Mouse (Mus musculus) hindbrain, embryonic 12.5 days (tissue): ENCODE results near the gene Pla2g16. TPM values are rescaled to one million over a fixed set of nuclear protein-coding genes. Genes with fewer than 3 reads are reported as not detected.

Source experiments
- ATAC-seq: fragments of 200-750 bp; cut with Nextera tagmentation; 2 replicates; pipeline ENCODE4 v1.8.0; 2017; ENCODE audit warnings: moderate TSS enrichment; ENCODE audit not compliant: low FRiP score
- H3K27ac ChIP-seq: fragments of 300-500 bp; sonication (generic); 2 replicates; pipeline ENCODE4 v1.5.1; 2016; ENCODE audit warnings: mild to moderate bottlenecking
- H3K27me3 ChIP-seq: fragments of 300-500 bp; sonication (generic); 2 replicates; pipeline ENCODE4 v1.6.1; 2016; ENCODE audit warnings: mild to moderate bottlenecking
- H3K36me3 ChIP-seq: fragments of 300-500 bp; sonication (generic); 2 replicates; pipeline ENCODE4 v1.6.1; 2016; ENCODE audit warnings: mild to moderate bottlenecking
- H3K4me1 ChIP-seq: fragments of 300-500 bp; sonication (generic); 2 replicates; pipeline ENCODE4 v1.6.1; 2016
- H3K4me2 ChIP-seq: fragments of 300-500 bp; sonication (generic); replicated peaks from 2 replicates; pipeline ENCODE4 v1.6.1; 2016; ENCODE audit warnings: mild to moderate bottlenecking
- H3K4me3 ChIP-seq: fragments of 300-500 bp; sonication (generic); 2 replicates; pipeline ENCODE4 v1.5.1; 2016; ENCODE audit warnings: mild to moderate bottlenecking
- H3K9ac ChIP-seq: fragments of 300-500 bp; sonication (generic); 2 replicates; pipeline ENCODE4 v1.6.1; 2016; ENCODE audit warnings: mild to moderate bottlenecking, moderate library complexity
- H3K9me3 ChIP-seq: fragments of 300-500 bp; sonication (generic); replicated peaks from 2 replicates; pipeline ENCODE4 v1.6.1; 2016; ENCODE audit warnings: mild to moderate bottlenecking
- WGBS: fragments of 180-500 bp; shearing (Covaris S2); methylation state at CpG from one replicate; pipeline ENCODE4 v1.1.7; 2016; 5-methylcytosine and 5-hydroxymethylcytosine counted together
- polyA plus RNA-seq: library from polyadenylated mRNA; unstranded; fragments of >200 nt; fragmentation: Nextera tagmentation; extraction: Ambion mirVana; gene quantifications from 2 replicates; pipeline ENCODE4 v1.2.1, GENCODE M21; 2016

Pla2g16 gene
- polyA plus RNA-seq, 1 experiment from 2014 or later = 4.8 TPM

- H3K9ac ChIP-seq = no peak overlapping the region
- no peak overlapping the region for H3K4me2 ChIP-seq
- H3K27ac ChIP-seq = no peak overlapping the region
- H3K27me3 ChIP-seq = no peaks in the 10 kb centered on the region
- no peak for ATAC-seq
- no peaks in the 10 kb centered on the region for H3K9me3 ChIP-seq
- H3K36me3 ChIP-seq = no peaks in the 10 kb centered on the region
- H3K4me1 ChIP-seq = no peaks in the 10 kb centered on the region
- 54% methylated on average over 3 of the region's 3 CpGs for WGBS
- no peak overlapping the region for H3K4me3 ChIP-seq
Observed at GRCm38 (mm10) chr19:7568364-7568763, 11.1 kb downstream of the Pla2g16 start.

- Histone ChIP-seq H3K36me3 (no peaks in the 10 kb centered on the region), H3K9ac (no peak overlapping the region), H3K27me3 (no peaks in the 10 kb centered on the region), H3K27ac (no peak overlapping the region), H3K9me3 (no peaks in the 10 kb centered on the region), H3K4me3 (no peak overlapping the region), H3K4me2 (no peak overlapping the region), H3K4me1 (no peaks in the 10 kb centered on the region)
- 86% methylated on average over 5 of the region's 5 CpGs for WGBS
- ATAC-seq = no peak
Observed at GRCm38 (mm10) chr19:7569650-7570049, 12.4 kb downstream of the Pla2g16 start.

- no peak for ATAC-seq
- Histone ChIP-seq H3K4me2 (no peak overlapping the region), H3K4me3 (no peak overlapping the region), H3K4me1 (no peaks in the 10 kb centered on the region), H3K9me3 (no peaks in the 10 kb centered on the region), H3K9ac (no peak overlapping the region), H3K27ac (no peak overlapping the region), H3K36me3 (no peaks in the 10 kb centered on the region), H3K27me3 (no peaks in the 10 kb centered on the region)
- WGBS = 80% methylated on average over 1 of the region's 1 CpGs
Observed at GRCm38 (mm10) chr19:7576180-7576579, 18.9 kb downstream of the Pla2g16 start.

- H3K4me3 ChIP-seq = no peak overlapping the region
- H3K36me3 ChIP-seq = no peaks in the 10 kb centered on the region
- no peak for ATAC-seq
- no peaks in the 10 kb centered on the region for H3K4me1 ChIP-seq
- H3K27me3 ChIP-seq = no peaks in the 10 kb centered on the region
- H3K9me3 ChIP-seq = no peaks in the 10 kb centered on the region
- no peak overlapping the region for H3K9ac ChIP-seq
- no peak overlapping the region for H3K27ac ChIP-seq
- H3K4me2 ChIP-seq = no peak overlapping the region
- WGBS = 87% methylated on average over 3 of the region's 3 CpGs
Observed at GRCm38 (mm10) chr19:7577710-7578109, 20.5 kb downstream of the Pla2g16 start.

- H3K27me3 ChIP-seq = no peaks in the 10 kb centered on the region
- H3K36me3 ChIP-seq = no peaks in the 10 kb centered on the region
- no peak overlapping the region for H3K4me2 ChIP-seq
- H3K9ac ChIP-seq = no peak overlapping the region
- no peaks in the 10 kb centered on the region for H3K4me1 ChIP-seq
- ATAC-seq = no peak
- H3K9me3 ChIP-seq = no peaks in the 10 kb centered on the region
- H3K4me3 ChIP-seq = no peak overlapping the region
- 74% methylated on average over 5 of the region's 5 CpGs for WGBS
- no peak overlapping the region for H3K27ac ChIP-seq
Observed at GRCm38 (mm10) chr19:7581042-7581441, 23.8 kb downstream of the Pla2g16 start.

GRCm38 (mm10) chr19:7583101-7583500 lies 25.8 kb downstream of the Pla2g16 start:
- WGBS = 60% methylated on average over 7 of the region's 7 CpGs
- H3K4me3 ChIP-seq = no peak overlapping the region
- H3K9ac ChIP-seq = no peak overlapping the region
- no peaks in the 10 kb centered on the region for H3K4me1 ChIP-seq
- no peak overlapping the region for H3K27ac ChIP-seq
- H3K27me3 ChIP-seq = no peaks in the 10 kb centered on the region
- no peaks in the 10 kb centered on the region for H3K36me3 ChIP-seq
- H3K9me3 ChIP-seq = 0 out of 2 replicates have a peak, but pooled peaks cover 2% of the 10 kb centered on the region
- no peak for ATAC-seq
- H3K4me2 ChIP-seq = no peak overlapping the region

GRCm38 (mm10) chr19:7583599-7583998 lies 26.3 kb downstream of the Pla2g16 start:
- 72% methylated on average over 3 of the region's 3 CpGs for WGBS

GRCm38 (mm10) chr19:7585279-7585678 lies 28.0 kb downstream of the Pla2g16 start:
- no peaks in the 10 kb centered on the region for H3K4me1 ChIP-seq
- no peak overlapping the region for H3K4me2 ChIP-seq
- H3K27ac ChIP-seq = no peak overlapping the region
- no peak for ATAC-seq
- no peak overlapping the region for H3K9ac ChIP-seq
- WGBS = 90% methylated on average over 8 of the region's 8 CpGs
- H3K27me3 ChIP-seq = no peaks in the 10 kb centered on the region
- no peaks in the 10 kb centered on the region for H3K36me3 ChIP-seq
- H3K4me3 ChIP-seq = no peak overlapping the region
- H3K9me3 ChIP-seq = 0 out of 2 replicates have a peak, but pooled peaks cover 5% of the 10 kb centered on the region

More at GRCm38 (mm10) chr19:7583599-7583998, 26.3 kb downstream of the Pla2g16 start:
- Histone ChIP-seq H3K27me3 (no peaks in the 10 kb centered on the region), H3K4me3 (no peak overlapping the region), H3K4me1 (no peaks in the 10 kb centered on the region), H3K4me2 (no peak overlapping the region), H3K9ac (no peak overlapping the region), H3K9me3 (0 out of 2 replicates have a peak, but pooled peaks cover 5% of the 10 kb centered on the region), H3K36me3 (no peaks in the 10 kb centered on the region), H3K27ac (no peak overlapping the region)
- no peak for ATAC-seq

GRCm38 (mm10) chr19:7585764-7586163 lies 28.5 kb downstream of the Pla2g16 start:
- H3K4me2 ChIP-seq = no peak overlapping the region
- H3K36me3 ChIP-seq = no peaks in the 10 kb centered on the region
- no peak for ATAC-seq
- WGBS = 93% methylated on average over 6 of the region's 6 CpGs
- H3K9me3 ChIP-seq = 0 out of 2 replicates have a peak, but pooled peaks cover 5% of the 10 kb centered on the region
- H3K4me1 ChIP-seq = no peaks in the 10 kb centered on the region
- H3K27me3 ChIP-seq = no peaks in the 10 kb centered on the region
- H3K4me3 ChIP-seq = no peak overlapping the region
- H3K9ac ChIP-seq = no peak overlapping the region
- H3K27ac ChIP-seq = no peak overlapping the region

- Histone ChIP-seq H3K9ac (no peak overlapping the region), H3K27ac (no peak overlapping the region), H3K4me1 (0 out of 2 replicates have a peak, but pooled peaks cover 4% of the 10 kb centered on the region), H3K9me3 (0 out of 2 replicates have a peak, but pooled peaks cover 5% of the 10 kb centered on the region), H3K4me3 (no peak overlapping the region), H3K27me3 (no peaks in the 10 kb centered on the region), H3K36me3 (no peaks in the 10 kb centered on the region), H3K4me2 (no peak overlapping the region)
- ATAC-seq = no peak
Observed at GRCm38 (mm10) chr19:7590795-7591194, 33.5 kb downstream of the Pla2g16 start.

GRCm38 (mm10) chr19:7592018-7592417 lies 34.8 kb downstream of the Pla2g16 start:
- no peaks in the 10 kb centered on the region for H3K36me3 ChIP-seq
- H3K27ac ChIP-seq = no peak overlapping the region
- 62% methylated on average over 3 of the region's 3 CpGs for WGBS
- 0 out of 2 replicates have a peak, but pooled peaks cover 4% of the 10 kb centered on the region for H3K4me1 ChIP-seq
- ATAC-seq = no peak
- H3K4me3 ChIP-seq = no peak overlapping the region
- no peak overlapping the region for H3K9ac ChIP-seq
- H3K27me3 ChIP-seq = no peaks in the 10 kb centered on the region
- no peak overlapping the region for H3K4me2 ChIP-seq
- H3K9me3 ChIP-seq = 0 out of 2 replicates have a peak, but pooled peaks cover 5% of the 10 kb centered on the region

- no peak for ATAC-seq
- WGBS = 23% methylated on average over 2 of the region's 2 CpGs
- Histone ChIP-seq H3K9me3 (no peaks in the 10 kb centered on the region), H3K4me1 (0 out of 2 replicates have a peak, but pooled peaks cover 4% of the 10 kb centered on the region), H3K36me3 (no peaks in the 10 kb centered on the region), H3K27me3 (no peaks in the 10 kb centered on the region), H3K4me2 (no peak overlapping the region), H3K9ac (no peak overlapping the region), H3K27ac (no peak overlapping the region), H3K4me3 (no peak overlapping the region)
Observed at GRCm38 (mm10) chr19:7595534-7595933, 38.3 kb downstream of the Pla2g16 start.

- H3K4me3 ChIP-seq = no peak overlapping the region
- 69% methylated on average over 4 of the region's 4 CpGs for WGBS
- H3K9ac ChIP-seq = no peak overlapping the region
- ATAC-seq = no peak
- H3K4me2 ChIP-seq = no peak overlapping the region
- no peaks in the 10 kb centered on the region for H3K4me1 ChIP-seq
- no peak overlapping the region for H3K27ac ChIP-seq
- no peaks in the 10 kb centered on the region for H3K9me3 ChIP-seq
- H3K27me3 ChIP-seq = no peaks in the 10 kb centered on the region
- no peaks in the 10 kb centered on the region for H3K36me3 ChIP-seq
Observed at GRCm38 (mm10) chr19:7598481-7598880, 41.2 kb downstream of the Pla2g16 start.
